Mouse (Mus musculus) neural tube, embryonic 13.5 days (tissue): ENCODE measurements at regions not wholly inside any gene's neighbourhood (a gene's known extent, or its start where the extent isn't known, plus 50 kb on each side); places are given as distances from the start of the nearest gene placed in this dataset.

Experiments
- ATAC-seq: fragments of 200-750 bp; cut with Nextera tagmentation; 2 replicates; pipeline ENCODE4 v1.8.0; 2017; ENCODE audit warnings: low read depth, mild to moderate bottlenecking, moderate TSS enrichment, moderate library complexity
- H3K27ac ChIP-seq: fragments of 300-500 bp; sonication (generic); replicated peaks from 2 replicates; pipeline ENCODE4 v1.5.1; 2015; ENCODE audit warnings: moderate library complexity, mild to moderate bottlenecking, inconsistent platforms
- H3K27me3 ChIP-seq: fragments of 300-500 bp; sonication (generic); 2 replicates; pipeline ENCODE4 v1.6.1; 2015; ENCODE audit warnings: mild to moderate bottlenecking, inconsistent platforms
- H3K36me3 ChIP-seq: fragments of 300-500 bp; sonication (generic); 2 replicates; pipeline ENCODE4 v1.6.1; 2015; ENCODE audit warnings: mild to moderate bottlenecking, inconsistent platforms
- H3K4me1 ChIP-seq: fragments of 300-500 bp; sonication (generic); replicated peaks from 2 replicates; pipeline ENCODE4 v1.6.1; 2015; ENCODE audit warnings: inconsistent platforms
- H3K4me2 ChIP-seq: fragments of 300-500 bp; sonication (generic); 2 replicates; pipeline ENCODE4 v1.6.1; 2015; ENCODE audit warnings: inconsistent platforms, mild to moderate bottlenecking, moderate library complexity
- H3K4me3 ChIP-seq: fragments of 300-500 bp; sonication (generic); 2 replicates; pipeline ENCODE4 v1.5.1; 2015; ENCODE audit warnings: mild to moderate bottlenecking, inconsistent platforms
- H3K9ac ChIP-seq: fragments of 300-500 bp; sonication (generic); 2 replicates; pipeline ENCODE4 v1.6.1; 2015; ENCODE audit warnings: moderate library complexity, mild to moderate bottlenecking, inconsistent platforms
- H3K9me3 ChIP-seq: fragments of 300-500 bp; sonication (generic); 2 replicates; pipeline ENCODE4 v1.6.1; 2016; ENCODE audit warnings: inconsistent platforms
- WGBS: fragments of 180-500 bp; shearing (Covaris S2); methylation state at CpG from one replicate; pipeline ENCODE4 v1.1.7; 2015; 5-methylcytosine and 5-hydroxymethylcytosine counted together

- peak; percentile 43; the same call in 1 of the 2 replicates for ATAC-seq
- 31% methylated on average over 3 of the region's 3 CpGs for WGBS
Observed at GRCm38 (mm10) chr15:70982719-70983118, 2851.6 kb upstream of the Gm6569 start.

GRCm38 (mm10) chr15:70987973-70988570, 2846.3 kb upstream of the Gm6569 start:
- no peaks in the 10 kb centered on the region for H3K36me3 ChIP-seq
- H3K4me1 ChIP-seq, result peaks cover 9% of the 10 kb centered on the region
- H3K9me3 ChIP-seq, result no peaks in the 10 kb centered on the region
- no peak overlapping the region for H3K4me2 ChIP-seq
- ATAC-seq, result peak; percentile 81
- WGBS, result 30% methylated on average over 4 of the region's 4 CpGs
- H3K27me3 ChIP-seq, result no peaks in the 10 kb centered on the region
- H3K9ac ChIP-seq, result no peak overlapping the region
- no peak overlapping the region for H3K4me3 ChIP-seq
- no peak overlapping the region for H3K27ac ChIP-seq

More at GRCm38 (mm10) chr15:70982719-70983118, 2851.6 kb upstream of the Gm6569 start:
- Histone ChIP-seq H3K4me3 (no peak overlapping the region), H3K9me3 (no peaks in the 10 kb centered on the region), H3K36me3 (no peaks in the 10 kb centered on the region), H3K4me1 (0 out of 2 replicates have a peak, but pooled peaks cover 6% of the 10 kb centered on the region), H3K9ac (no peak overlapping the region), H3K27me3 (peaks cover 5% of the 10 kb centered on the region; the same call in 1 of the 2 replicates), H3K27ac (no peak overlapping the region), H3K4me2 (no peak overlapping the region)

GRCm38 (mm10) chr15:70993397-70993796, 2841.0 kb upstream of the Gm6569 start:
- H3K4me3 ChIP-seq, result no peak overlapping the region
- H3K36me3 ChIP-seq, result no peaks in the 10 kb centered on the region
- H3K4me2 ChIP-seq, result no peak overlapping the region
- no peak for ATAC-seq
- no peaks in the 10 kb centered on the region for H3K27me3 ChIP-seq
- no peak overlapping the region for H3K27ac ChIP-seq
- no peaks in the 10 kb centered on the region for H3K9me3 ChIP-seq
- H3K4me1 ChIP-seq, result peaks cover 4% of the 10 kb centered on the region
- H3K9ac ChIP-seq, result no peak overlapping the region
- 66% methylated on average over 4 of the region's 4 CpGs for WGBS

GRCm38 (mm10) chr15:71010362-71010761, 2824.0 kb upstream of the Gm6569 start:
- Histone ChIP-seq H3K9ac (no peak overlapping the region), H3K4me3 (no peak overlapping the region), H3K9me3 (no peaks in the 10 kb centered on the region), H3K4me1 (peaks cover 13% of the 10 kb centered on the region), H3K27me3 (no peaks in the 10 kb centered on the region), H3K36me3 (no peaks in the 10 kb centered on the region), H3K4me2 (no peak overlapping the region), H3K27ac (no peak overlapping the region)
- 36% methylated on average over 2 of the region's 2 CpGs for WGBS
- ATAC-seq, result peak; percentile 5; the same call in 1 of the 2 replicates

- Histone ChIP-seq H3K4me1 (peaks cover 13% of the 10 kb centered on the region), H3K27me3 (no peaks in the 10 kb centered on the region), H3K27ac (no peak overlapping the region), H3K4me2 (no peak overlapping the region), H3K36me3 (no peaks in the 10 kb centered on the region), H3K9me3 (no peaks in the 10 kb centered on the region), H3K4me3 (no peak overlapping the region), H3K9ac (no peak overlapping the region)
- 12% methylated on average over 5 of the region's 5 CpGs for WGBS
- peak; percentile 40; the same call in 1 of the 2 replicates for ATAC-seq
Observed at GRCm38 (mm10) chr15:71010773-71011172, 2823.6 kb upstream of the Gm6569 start.

- peak; percentile 77 for ATAC-seq
- WGBS, result 29% methylated on average over 5 of the region's 5 CpGs
- 0 out of 2 replicates have a peak, but pooled peaks cover 5% of the 10 kb centered on the region for H3K4me1 ChIP-seq
- H3K27me3 ChIP-seq, result no peaks in the 10 kb centered on the region
- no peak overlapping the region for H3K4me3 ChIP-seq
- no peaks in the 10 kb centered on the region for H3K36me3 ChIP-seq
- no peak overlapping the region for H3K4me2 ChIP-seq
- no peak overlapping the region for H3K9ac ChIP-seq
- no peaks in the 10 kb centered on the region for H3K9me3 ChIP-seq
- H3K27ac ChIP-seq, result no peak overlapping the region
Observed at GRCm38 (mm10) chr15:71054251-71054852, 2780.0 kb upstream of the Gm6569 start.

GRCm38 (mm10) chr15:71086367-71086997, 2747.9 kb upstream of the Gm6569 start:
- ATAC-seq, result no peak
- no peaks in the 10 kb centered on the region for H3K4me1 ChIP-seq
- H3K4me3 ChIP-seq, result no peak overlapping the region
- no peaks in the 10 kb centered on the region for H3K9me3 ChIP-seq
- no peak overlapping the region for H3K9ac ChIP-seq
- H3K36me3 ChIP-seq, result no peaks in the 10 kb centered on the region
- H3K27me3 ChIP-seq, result no peaks in the 10 kb centered on the region
- H3K4me2 ChIP-seq, result no peak overlapping the region
- no peak overlapping the region for H3K27ac ChIP-seq
- WGBS, result 100% methylated on average over 1 of the region's 1 CpGs

- ATAC-seq, result no peak
- WGBS, result 62% methylated on average over 3 of the region's 3 CpGs
- H3K4me3 ChIP-seq, result no peak overlapping the region
- no peaks in the 10 kb centered on the region for H3K9me3 ChIP-seq
- H3K4me2 ChIP-seq, result no peak overlapping the region
- H3K36me3 ChIP-seq, result no peaks in the 10 kb centered on the region
- no peaks in the 10 kb centered on the region for H3K27me3 ChIP-seq
- H3K4me1 ChIP-seq, result 0 out of 2 replicates have a peak, but pooled peaks cover 3% of the 10 kb centered on the region
- no peak overlapping the region for H3K27ac ChIP-seq
- H3K9ac ChIP-seq, result no peak overlapping the region
Observed at GRCm38 (mm10) chr15:71099111-71099510, 2735.2 kb upstream of the Gm6569 start.

- H3K9ac ChIP-seq, result no peak overlapping the region
- no peak for ATAC-seq
- no peaks in the 10 kb centered on the region for H3K36me3 ChIP-seq
- H3K4me3 ChIP-seq, result no peak overlapping the region
- no peaks in the 10 kb centered on the region for H3K27me3 ChIP-seq
- H3K4me2 ChIP-seq, result no peak overlapping the region
- no peak overlapping the region for H3K27ac ChIP-seq
- no peaks in the 10 kb centered on the region for H3K9me3 ChIP-seq
- H3K4me1 ChIP-seq, result no peaks in the 10 kb centered on the region
Observed at GRCm38 (mm10) chr15:71129802-71130201, 2704.6 kb upstream of the Gm6569 start.

GRCm38 (mm10) chr15:71157680-71158079, 2676.7 kb upstream of the Gm6569 start:
- Histone ChIP-seq H3K4me1 (no peaks in the 10 kb centered on the region), H3K27me3 (no peaks in the 10 kb centered on the region), H3K36me3 (no peaks in the 10 kb centered on the region), H3K4me2 (no peak overlapping the region), H3K4me3 (no peak overlapping the region), H3K27ac (no peak overlapping the region), H3K9ac (no peak overlapping the region), H3K9me3 (no peaks in the 10 kb centered on the region)
- WGBS, result 64% methylated on average over 2 of the region's 2 CpGs
- peak; percentile 72; the same call in 1 of the 2 replicates for ATAC-seq

GRCm38 (mm10) chr15:71162097-71162496, 2672.3 kb upstream of the Gm6569 start:
- H3K36me3 ChIP-seq, result no peaks in the 10 kb centered on the region
- H3K4me3 ChIP-seq, result no peak overlapping the region
- no peak overlapping the region for H3K9ac ChIP-seq
- H3K27ac ChIP-seq, result no peak overlapping the region
- no peaks in the 10 kb centered on the region for H3K4me1 ChIP-seq
- no peaks in the 10 kb centered on the region for H3K27me3 ChIP-seq
- no peak overlapping the region for H3K4me2 ChIP-seq
- no peak for ATAC-seq
- no peaks in the 10 kb centered on the region for H3K9me3 ChIP-seq

- Histone ChIP-seq H3K4me2 (no peak overlapping the region), H3K36me3 (no peaks in the 10 kb centered on the region), H3K27ac (no peak overlapping the region), H3K27me3 (no peaks in the 10 kb centered on the region), H3K9ac (no peak overlapping the region), H3K4me3 (no peak overlapping the region), H3K9me3 (no peaks in the 10 kb centered on the region), H3K4me1 (no peaks in the 10 kb centered on the region)
- 55% methylated on average over 11 of the region's 11 CpGs for WGBS
- no peak for ATAC-seq
Observed at GRCm38 (mm10) chr15:71195011-71195739, 2639.2 kb upstream of the Gm6569 start.
